Mouse (Mus musculus): ENCODE measurements around the gene Tas2r143.

- no peak for TF ChIP-seq CTCF (IDR thresholded peaks at IDR 0.05; ENCODE audit: low read depth, low read length)
- TF ChIP-seq POLR2A (IDR thresholded peaks at IDR 0.05; ENCODE audit: extremely low read depth, insufficient read depth, low read length): no peak
Observed at GRCm38 (mm10) chr6:42397041-42397657, 2.9 kb upstream of the Tas2r143 start.

Data from liver, adult 2 months (tissue).